Mouse (Mus musculus) macrophage (primary cell): ENCODE data around the gene Hhipl1. TPM values are rescaled to one million over a fixed set of nuclear protein-coding genes. Genes with fewer than 3 reads are reported as not detected.

ENCODE experiments used
- H3K27ac ChIP-seq: fragments of 350-480 bp; formaldehyde crosslinking; 2 replicates; pipeline ENCODE4 v1.9.0; 2021
- H3K36me3 ChIP-seq: fragments of 350-480 bp; formaldehyde crosslinking; 2 replicates; pipeline ENCODE4 v1.9.0; 2021; ENCODE audit errors: inconsistent target
- H3K4me3 ChIP-seq: fragments of 350-480 bp; formaldehyde crosslinking; 2 replicates; pipeline ENCODE4 v1.9.0; 2021; ENCODE audit errors: inconsistent target
- H3K79me2 ChIP-seq: fragments of 350-480 bp; formaldehyde crosslinking; 2 replicates; pipeline ENCODE4 v1.9.0; 2021; ENCODE audit errors: inconsistent target
- WGBS: methylation state at CpG from one replicate; pipeline ENCODE4 v1.1.7; 2026; ENCODE audit warnings: inconsistent platforms; ENCODE audit not compliant: missing documents; 5-methylcytosine and 5-hydroxymethylcytosine counted together
- polyA plus RNA-seq: library from polyadenylated mRNA; stranded (reverse); fragments of 250-400 nt; gene quantifications from 3 replicates; pipeline ENCODE4 v1.2.4, GENCODE M21; 2018; ENCODE audit warnings: inconsistent platforms

The Hhipl1 gene
- polyA plus RNA-seq, 1 experiment from 2014 or later = not detected

- H3K36me3 ChIP-seq = no peaks in the 10 kb centered on the region
- no peaks in the 10 kb centered on the region for H3K79me2 ChIP-seq
- 46% methylated on average over 10 of the region's 10 CpGs for WGBS
- H3K4me3 ChIP-seq = no peak overlapping the region
- H3K27ac ChIP-seq = no peak overlapping the region
These were observed 9.7 kb downstream of the Hhipl1 start for GRCm38 (mm10) chr12:108315818-108316217.

GRCm38 (mm10) chr12:108316655-108317054, 10.6 kb downstream of the Hhipl1 start:
- Histone ChIP-seq H3K4me3 (no peak overlapping the region), H3K79me2 (no peaks in the 10 kb centered on the region), H3K27ac (no peak overlapping the region), H3K36me3 (no peaks in the 10 kb centered on the region)
- 49% methylated on average over 5 of the region's 6 CpGs for WGBS

DNA sequence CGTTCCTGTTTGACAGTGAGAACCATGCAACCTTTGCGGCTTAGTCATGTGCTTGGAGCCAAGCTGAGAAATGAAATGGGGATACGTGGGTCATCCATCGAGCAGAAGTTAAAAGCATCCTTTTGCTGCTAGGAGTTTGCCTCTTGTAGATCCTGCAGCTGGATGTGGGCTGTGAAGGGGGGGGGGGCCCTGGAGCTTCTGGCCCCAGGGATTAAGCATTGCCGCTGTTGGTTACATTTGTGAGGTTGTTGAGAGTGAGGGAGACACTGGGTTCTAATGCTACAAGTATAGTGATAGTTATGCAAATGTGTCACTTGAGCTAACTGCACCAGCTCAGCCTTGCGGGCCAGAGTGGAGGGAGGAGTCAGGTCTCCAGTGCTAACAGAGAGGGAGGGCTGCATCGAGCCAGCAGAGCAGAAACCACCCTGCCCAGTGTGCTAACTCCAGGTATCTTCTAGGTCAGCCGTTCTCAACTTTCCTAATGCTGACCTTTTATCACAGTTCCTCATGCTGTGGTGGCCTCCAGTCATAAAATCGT, 11.2 kb downstream of the Hhipl1 start:
- Histone ChIP-seq H3K27ac (no peak overlapping the region), H3K4me3 (no peak overlapping the region), H3K36me3 (no peaks in the 10 kb centered on the region), H3K79me2 (no peaks in the 10 kb centered on the region)
- WGBS = 5% methylated on average over 9 of the region's 9 CpGs

- 28% methylated on average over 18 of the region's 18 CpGs for WGBS
These were observed 11.9 kb downstream of the Hhipl1 start for GRCm38 (mm10) chr12:108317826-108318430.

GRCm38 (mm10) chr12:108318499-108318898, 12.4 kb downstream of the Hhipl1 start:
- no peaks in the 10 kb centered on the region for H3K79me2 ChIP-seq
- 15% methylated on average over 37 of the region's 37 CpGs for WGBS
- H3K36me3 ChIP-seq = no peaks in the 10 kb centered on the region
- no peak overlapping the region for H3K27ac ChIP-seq
- H3K4me3 ChIP-seq = no peak overlapping the region

More at GRCm38 (mm10) chr12:108317826-108318430, 11.9 kb downstream of the Hhipl1 start:
- H3K27ac ChIP-seq = no peak overlapping the region
- H3K79me2 ChIP-seq = no peaks in the 10 kb centered on the region
- H3K4me3 ChIP-seq = no peak overlapping the region
- H3K36me3 ChIP-seq = no peaks in the 10 kb centered on the region

- Histone ChIP-seq H3K27ac (no peak overlapping the region), H3K79me2 (no peaks in the 10 kb centered on the region), H3K36me3 (no peaks in the 10 kb centered on the region), H3K4me3 (no peak overlapping the region)
- 31% methylated on average over 8 of the region's 8 CpGs for WGBS
These were observed 14.0 kb downstream of the Hhipl1 start for GRCm38 (mm10) chr12:108320096-108320495.

DNA sequence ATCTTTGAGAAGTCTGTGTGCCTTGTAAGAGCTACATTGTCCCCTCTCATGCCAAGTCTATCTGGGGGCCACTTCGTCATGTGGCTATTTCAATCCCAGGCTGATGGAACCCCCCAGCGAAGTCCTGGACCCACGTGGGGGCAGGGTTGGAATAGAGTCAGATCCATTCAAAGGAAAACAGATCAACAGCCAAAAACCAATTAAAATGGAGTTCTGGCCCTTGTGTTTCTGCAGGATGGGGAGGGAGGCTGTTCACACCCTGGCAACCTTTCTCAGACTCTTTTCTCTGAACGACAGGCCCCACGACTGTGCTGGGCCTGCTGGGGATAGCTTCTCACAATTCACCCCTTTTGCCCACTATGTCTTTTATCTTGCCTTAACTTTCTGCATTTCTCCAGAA, 20.3 kb downstream of the Hhipl1 start:
- Histone ChIP-seq H3K27ac (no peak overlapping the region), H3K36me3 (no peaks in the 10 kb centered on the region), H3K79me2 (no peaks in the 10 kb centered on the region), H3K4me3 (no peak overlapping the region)
- WGBS = 64% methylated on average over 5 of the region's 5 CpGs

GRCm38 (mm10) chr12:108327889-108328491, 21.9 kb downstream of the Hhipl1 start:
- WGBS = 4% methylated on average over 53 of the region's 66 CpGs

GRCm38 (mm10) chr12:108333056-108333455, 27.0 kb downstream of the Hhipl1 start:
- WGBS = 3% methylated on average over 16 of the region's 16 CpGs
- no peak overlapping the region for H3K27ac ChIP-seq
- no peak overlapping the region for H3K4me3 ChIP-seq

More at GRCm38 (mm10) chr12:108327889-108328491, 21.9 kb downstream of the Hhipl1 start:
- H3K36me3 ChIP-seq = no peaks in the 10 kb centered on the region
- H3K27ac ChIP-seq = no peak overlapping the region
- H3K4me3 ChIP-seq = no peak overlapping the region
- no peaks in the 10 kb centered on the region for H3K79me2 ChIP-seq

GRCm38 (mm10) chr12:108333481-108333882, 27.4 kb downstream of the Hhipl1 start:
- 1% methylated on average over 22 of the region's 22 CpGs for whole genome bisulfite sequencing
- Histone ChIP-seq H3K36me3 (no peaks in the 10 kb centered on the region), H3K79me2 (no peaks in the 10 kb centered on the region), H3K27ac (no peak overlapping the region), H3K4me3 (no peak overlapping the region)

More at GRCm38 (mm10) chr12:108333056-108333455, 27.0 kb downstream of the Hhipl1 start:
- no peaks in the 10 kb centered on the region for H3K36me3 ChIP-seq
- H3K79me2 ChIP-seq = no peaks in the 10 kb centered on the region

DNA sequence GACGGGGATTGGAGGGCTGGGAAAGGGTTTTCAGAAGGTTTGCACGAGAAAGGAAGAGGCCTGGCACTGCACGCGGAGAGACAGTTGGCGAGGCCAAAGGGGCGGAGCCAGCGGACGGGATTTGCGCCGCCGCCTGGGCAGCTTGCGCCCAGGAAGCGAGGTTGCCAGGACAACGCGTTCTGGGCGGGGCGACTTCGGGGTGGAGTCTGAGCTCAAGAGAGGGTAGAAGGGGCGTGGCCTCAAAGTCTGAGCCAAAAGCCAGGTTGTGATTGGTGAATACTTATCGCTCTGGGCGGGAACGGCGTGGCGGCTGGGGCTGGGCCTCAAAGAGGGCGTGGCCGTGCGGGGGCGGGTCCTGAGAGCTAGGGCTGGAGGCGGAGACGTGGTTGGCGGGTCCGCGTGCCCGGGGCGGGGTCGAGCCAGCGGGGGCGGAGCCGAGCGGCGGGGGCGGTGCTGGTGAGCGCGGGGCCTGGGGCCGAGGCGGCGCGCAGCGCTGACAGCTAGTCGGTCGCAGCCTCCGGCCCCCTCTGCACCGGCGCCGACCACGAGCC, 27.9 kb downstream of the Hhipl1 start, which contains the start of gene Cyp46a1:
TSS of gene Cyp46a1 (plus strand) at position 487 of the 551 bp plus-strand sequence.
- Histone ChIP-seq H3K4me3 (no peak within 1 kb of the TSS), H3K36me3 (no peaks in the 10 kb centered on the region), H3K27ac (no peak within 1 kb of the TSS), H3K79me2 (no peaks in the 10 kb centered on the region)
- 2% methylated on average over 47 of the region's 56 CpGs for WGBS

GRCm38 (mm10) chr12:108334529-108334928, 28.5 kb downstream of the Hhipl1 start:
- H3K4me3 ChIP-seq = no peak overlapping the region
- no peaks in the 10 kb centered on the region for H3K79me2 ChIP-seq
- H3K27ac ChIP-seq = no peak overlapping the region
- 3% methylated on average over 15 of the region's 32 CpGs for WGBS
- no peaks in the 10 kb centered on the region for H3K36me3 ChIP-seq

DNA sequence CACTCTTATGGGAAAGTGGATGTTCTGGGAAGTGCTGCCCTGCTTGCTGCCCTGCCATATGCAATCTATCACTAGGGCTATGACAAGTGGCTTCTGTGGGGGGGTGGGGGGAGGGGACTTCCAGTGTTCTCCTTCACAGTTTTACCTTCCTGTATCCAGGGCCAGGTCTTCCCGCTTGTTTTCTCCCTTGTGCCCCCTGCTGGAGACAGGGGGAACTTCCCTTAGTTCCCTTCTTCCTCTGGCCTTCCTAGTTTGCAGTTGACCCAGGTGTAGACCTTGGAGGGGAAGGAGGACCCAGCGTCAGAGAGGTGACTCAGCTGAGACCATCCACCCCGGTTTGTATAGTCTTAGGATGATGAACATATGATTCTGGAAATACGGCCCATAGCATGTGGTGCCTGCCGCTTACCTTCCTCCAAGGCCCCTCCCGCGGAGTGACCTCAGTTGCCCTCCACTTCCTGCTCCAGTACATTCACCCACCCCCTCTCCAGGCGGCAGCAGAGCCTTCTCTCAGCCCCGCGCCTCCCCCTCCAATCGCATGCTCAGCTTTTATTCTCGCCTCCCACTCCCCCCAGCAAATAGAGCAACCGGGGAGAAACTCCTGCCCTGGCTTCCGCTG, 32.6 kb downstream of the Hhipl1 start:
- WGBS = 23% methylated on average over 14 of the region's 14 CpGs
- H3K27ac ChIP-seq = no peak overlapping the region
- H3K4me3 ChIP-seq = no peak overlapping the region
- H3K36me3 ChIP-seq = no peaks in the 10 kb centered on the region
- H3K79me2 ChIP-seq = no peaks in the 10 kb centered on the region

DNA sequence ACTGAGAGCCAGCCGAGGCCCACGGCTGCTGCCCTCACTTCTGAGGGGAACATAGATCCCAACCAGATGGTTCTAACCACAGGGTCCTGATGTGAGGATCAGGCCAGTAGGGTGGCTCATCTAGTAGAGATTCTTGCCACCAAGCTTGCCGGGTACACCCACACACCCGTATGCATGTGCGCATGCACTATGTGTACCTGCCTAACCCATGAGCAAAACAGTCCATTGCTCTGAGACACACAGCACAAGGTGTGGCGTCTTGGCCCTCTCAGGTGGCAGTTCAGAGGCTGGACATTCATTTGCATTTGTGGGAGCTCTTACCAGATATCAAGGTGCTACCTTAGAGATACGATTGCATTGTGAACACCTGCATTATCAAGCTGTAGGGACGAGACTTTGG, 42.1 kb downstream of the Hhipl1 start:
- H3K79me2 ChIP-seq = no peaks in the 10 kb centered on the region
- no peak overlapping the region for H3K27ac ChIP-seq
- 77% methylated on average over 8 of the region's 8 CpGs for WGBS
- H3K4me3 ChIP-seq = no peak overlapping the region
- no peaks in the 10 kb centered on the region for H3K36me3 ChIP-seq

DNA sequence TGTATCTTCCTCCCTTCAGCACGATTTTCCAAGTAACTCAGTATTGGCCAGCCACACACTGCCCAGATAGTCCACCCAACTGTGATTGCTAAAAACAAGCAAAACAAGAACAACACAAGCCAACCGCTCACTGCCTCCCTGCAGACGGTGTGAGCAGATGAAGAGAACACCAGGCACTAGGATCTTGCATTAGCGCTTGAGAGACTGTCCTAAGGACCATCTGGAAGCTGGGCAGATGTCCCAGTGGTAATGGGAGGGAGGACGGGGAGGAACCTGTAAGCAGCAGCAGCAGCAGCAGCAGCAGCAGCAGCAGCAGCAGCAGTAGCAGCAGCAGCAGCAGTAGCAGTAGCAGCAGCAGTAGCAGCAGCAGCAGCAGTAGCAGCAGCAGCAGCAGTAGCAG, 43.0 kb downstream of the Hhipl1 start:
- H3K4me3 ChIP-seq = no peak overlapping the region
- 75% methylated on average over 5 of the region's 5 CpGs for WGBS

More for the DNA sequence above, 43.0 kb downstream of the Hhipl1 start:
- no peak overlapping the region for H3K27ac ChIP-seq
- H3K79me2 ChIP-seq = no peaks in the 10 kb centered on the region
- H3K36me3 ChIP-seq = no peaks in the 10 kb centered on the region
